ENCODE assay signal across 8 mouse cellular contexts in genomic region chr2:118676839-118677741, GRCm38 (mm10). TPM values are rescaled to one million over a fixed set of nuclear protein-coding genes. Genes with fewer than 3 reads are reported as not detected.
DNase-seq lines count a peak whose midpoint lies in the region; ATAC-seq and TF ChIP-seq lines count a peak whose summit lies in the region.

No protein-coding gene starts in this region.

- H3K36me3 ChIP-seq in heart, adult 2 months (ENCODE audit: control insufficient read depth, insufficient read depth, low read length) = no peaks in the 10 kb centered on the region
- no peaks in the 10 kb centered on the region for H3K36me3 ChIP-seq in forebrain, embryonic 12.5 days (replicated peaks)
- H3K36me3 ChIP-seq in intestine, embryonic 14.5 days (ENCODE audit: control insufficient read depth, insufficient read depth, low read length) = no peaks in the 10 kb centered on the region
- no peaks in the 10 kb centered on the region for H3K36me3 ChIP-seq in lung, embryonic 16.5 days (ENCODE audit: control insufficient read depth, insufficient read depth, low read length)
- no peaks in the 10 kb centered on the region for H3K36me3 ChIP-seq in splenic B cell, adult 2 months (ENCODE audit: control insufficient read depth, insufficient read depth, low read length, poor library complexity, severe bottlenecking)

- H3K4me2 ChIP-seq in forebrain, embryonic 12.5 days = peak overlapping the region; percentile 96
- peak overlapping the region; percentile 96 for H3K4me2 ChIP-seq in intestine, embryonic 14.5 days (ENCODE audit: low read length)
- peak overlapping the region; percentile 89 for H3K4me2 ChIP-seq in lung, embryonic 16.5 days (ENCODE audit: low read depth, low read length)

- no peak for TF ChIP-seq EP300 in heart, adult 2 months (IDR thresholded peaks at IDR 0.05; ENCODE audit: insufficient read depth, low read depth, low read length)

- peak in 1 of 2 experiments; percentile 35 for DNase-seq in heart, adult 2 months
- no peak for DNase-seq in heart, adult 9 months (ENCODE audit: low spot score in 2 of 2)
- DNase-seq in T-cell, adult 2 months (ENCODE audit: low spot score) = peak; percentile 26
- peak; percentile 76 for DNase-seq in intestine, embryonic 14.5 days (ENCODE audit: low spot score)
- DNase-seq in splenic B cell, adult 2 months (ENCODE audit: low read depth, low spot score) = peak; percentile 37
- no peak for DNase-seq in gastrocnemius, postnatal 36 days

- TF ChIP-seq POLR2A in heart, adult 2 months (IDR thresholded peaks at IDR 0.05; ENCODE audit: insufficient read depth, low read depth, low read length) = no peak

- H3K9me3 ChIP-seq in forebrain, embryonic 12.5 days = no peaks in the 10 kb centered on the region
- no peaks in the 10 kb centered on the region for H3K9me3 ChIP-seq in intestine, embryonic 14.5 days (ENCODE audit: control insufficient read depth, low read length)
- H3K9me3 ChIP-seq in lung, embryonic 16.5 days (ENCODE audit: control insufficient read depth, low read length) = no peaks in the 10 kb centered on the region

- WGBS in heart, adult 2 months = 4% methylated on average over 86 of the region's 89 CpGs
- 1% methylated on average over 84 of the region's 89 CpGs for whole genome bisulfite sequencing in forebrain, embryonic 12.5 days
- WGBS in intestine, embryonic 14.5 days = under 1% methylated on average over 89 of the region's 89 CpGs
- 1% methylated on average over 86 of the region's 89 CpGs for WGBS in lung, embryonic 16.5 days

- H3K4me3 ChIP-seq in heart, adult 2 months = peak overlapping the region; percentile 38
- H3K4me3 ChIP-seq in forebrain, embryonic 12.5 days (replicated peaks) = peak overlapping the region; percentile 56
- H3K4me3 ChIP-seq in intestine, embryonic 14.5 days (ENCODE audit: low read depth, low read length) = peak overlapping the region; percentile 47
- peak overlapping the region; percentile 55 for H3K4me3 ChIP-seq in lung, embryonic 16.5 days (ENCODE audit: low read length)

- H3K9ac ChIP-seq in heart, adult 2 months (ENCODE audit: low read depth, low read length) = peak overlapping the region; percentile 72
- H3K9ac ChIP-seq in forebrain, embryonic 12.5 days = peak overlapping the region; percentile 62
- peak overlapping the region; percentile 53 for H3K9ac ChIP-seq in intestine, embryonic 14.5 days (ENCODE audit: low read length)
- H3K9ac ChIP-seq in lung, embryonic 16.5 days (ENCODE audit: low read length) = peak overlapping the region; percentile 66

- ATAC-seq in forebrain, embryonic 12.5 days (ENCODE audit: low FRiP score) = peak; percentile 44; the same call in 1 of the 2 replicates
- ATAC-seq in intestine, embryonic 14.5 days (replicated peaks; ENCODE audit: low FRiP score, low TSS enrichment, low read depth) = peak; percentile 75
- peak; percentile 77 for ATAC-seq in lung, embryonic 16.5 days (ENCODE audit: low read depth)

- H3K4me1 ChIP-seq in heart, adult 2 months (ENCODE audit: control insufficient read depth, insufficient read depth, low read length) = peaks cover 1% of the 10 kb centered on the region; the same call in 1 of the 2 replicates
- peaks cover 17% of the 10 kb centered on the region for H3K4me1 ChIP-seq in forebrain, embryonic 12.5 days
- peaks cover 5% of the 10 kb centered on the region for H3K4me1 ChIP-seq in intestine, embryonic 14.5 days (replicated peaks; ENCODE audit: control insufficient read depth, insufficient read depth, low read length)
- peaks cover 8% of the 10 kb centered on the region for H3K4me1 ChIP-seq in lung, embryonic 16.5 days (replicated peaks; ENCODE audit: control insufficient read depth, insufficient read depth, low read length)

- intact Hi-C loops in heart, adult 2 months (cut with DNase I) = no loop called here
- intact Hi-C loops in gastrocnemius, postnatal 36 days (cut with DNase I) = no loop called here

- H3K27me3 ChIP-seq in heart, adult 2 months (ENCODE audit: control insufficient read depth, insufficient read depth, low read length) = peaks cover 12% of the 10 kb centered on the region
- H3K27me3 ChIP-seq in forebrain, embryonic 12.5 days = peaks cover 76% of the 10 kb centered on the region
- peaks cover 67% of the 10 kb centered on the region for H3K27me3 ChIP-seq in intestine, embryonic 14.5 days (replicated peaks; ENCODE audit: control insufficient read depth, insufficient read depth, low read length)
- peaks cover 41% of the 10 kb centered on the region for H3K27me3 ChIP-seq in lung, embryonic 16.5 days (ENCODE audit: control insufficient read depth, insufficient read depth, low read depth, low read length)
- no peaks in the 10 kb centered on the region for H3K27me3 ChIP-seq in splenic B cell, adult 2 months (ENCODE audit: control insufficient read depth, insufficient read depth, low read length, poor library complexity, severe bottlenecking)

- no peaks in the 10 kb centered on the region for H3K79me2 ChIP-seq in heart, adult 2 months (replicated peaks; ENCODE audit: control insufficient read depth, insufficient read depth, low read length)

- no peak overlapping the region for H3K27ac ChIP-seq in heart, adult 2 months
- H3K27ac ChIP-seq in forebrain, embryonic 12.5 days = no peak overlapping the region
- H3K27ac ChIP-seq in intestine, embryonic 14.5 days (ENCODE audit: low read depth) = no peak overlapping the region
- no peak overlapping the region for H3K27ac ChIP-seq in lung, embryonic 16.5 days (ENCODE audit: low read length)

- TF ChIP-seq CTCF in heart, adult 2 months (IDR thresholded peaks at IDR 0.05) = no peak

RNA-seq across cellular contexts. Expression of gene Pak6, which starts 14.0 kb away (rescaled TPM):
- 1 to 10 TPM; 6.1 to 8.1 TPM for total RNA-seq in heart, adult 2 months (2021)
- 11.1 and 12.7 TPM in 2 replicates for polyA plus RNA-seq in heart, adult 2 months (2012; rRNA removed)
- 4.4 and 6.5 TPM in 2 replicates for polyA plus RNA-seq in forebrain, embryonic 12.5 days (2016; fragmentation: Nextera tagmentation; extraction: Ambion mirVana)
- 2.4 and 2.7 TPM in 2 replicates for polyA plus RNA-seq in intestine, embryonic 14.5 days (2014; fragmentation: Nextera tagmentation; extraction: Ambion mirVana)
- 2.2 and 3.9 TPM in 2 replicates for polyA plus RNA-seq in lung, embryonic 16.5 days (2015; fragmentation: Nextera tagmentation; extraction: Ambion mirVana)
- total RNA-seq in gastrocnemius, postnatal 36 days (2021) = under 1 TPM; 0.20 to 0.31 TPM

RNA-seq across cellular contexts. Expression of gene Ankrd63, which starts 26.7 kb away (rescaled TPM):
- total RNA-seq in heart, adult 2 months (2021) = 1 to 10 TPM; 1.3 to 2.5 TPM
- 1.1 and 3.5 TPM in 2 replicates for polyA plus RNA-seq in heart, adult 2 months (2012; rRNA removed)
- polyA plus RNA-seq in forebrain, embryonic 12.5 days (2016; fragmentation: Nextera tagmentation; extraction: Ambion mirVana) = 0.04 and 0.08 TPM in 2 replicates
- 0.19 and 0.20 TPM in 2 replicates for polyA plus RNA-seq in intestine, embryonic 14.5 days (2014; fragmentation: Nextera tagmentation; extraction: Ambion mirVana)
- 0.06 and 0.11 TPM in 2 replicates for polyA plus RNA-seq in lung, embryonic 16.5 days (2015; fragmentation: Nextera tagmentation; extraction: Ambion mirVana)
- not detected for total RNA-seq in gastrocnemius, postnatal 36 days (2021)

RNA-seq across cellular contexts. Expression of gene Plcb2, which starts 51.1 kb away (rescaled TPM):
- 1 to 10 TPM; 2.5 to 2.6 TPM for total RNA-seq in heart, adult 2 months (2021)
- polyA plus RNA-seq in heart, adult 2 months (2012; rRNA removed) = 2.4 and 2.7 TPM in 2 replicates
- polyA plus RNA-seq in forebrain, embryonic 12.5 days (2016; fragmentation: Nextera tagmentation; extraction: Ambion mirVana) = 0.19 and 0.36 TPM in 2 replicates
- 1.4 and 1.6 TPM in 2 replicates for polyA plus RNA-seq in intestine, embryonic 14.5 days (2014; fragmentation: Nextera tagmentation; extraction: Ambion mirVana)
- 1.6 and 1.8 TPM in 2 replicates for polyA plus RNA-seq in lung, embryonic 16.5 days (2015; fragmentation: Nextera tagmentation; extraction: Ambion mirVana)
- total RNA-seq in gastrocnemius, postnatal 36 days (2021) = under 1 TPM; 0.26 to 0.52 TPM

Comparison
In these comparisons a context has a peak if more than half of its experiments do, and no peak if none do; other contexts are left out.
1. DNase-seq: peak in T-cell, adult 2 months (single experiment), intestine, embryonic 14.5 days (single experiment) and splenic B cell, adult 2 months (single experiment); none in heart, adult 9 months (0 of 2) and gastrocnemius, postnatal 36 days (0 of 2).
2. Peak in every context shown above with its lines, with median percentiles within 50 percentile points of each other: H3K4me3 ChIP-seq, H3K9ac ChIP-seq, ATAC-seq and H3K4me2 ChIP-seq.